Mouse (Mus musculus): ENCODE data around the gene Ankrd6. TPM values are rescaled to one million over a fixed set of nuclear protein-coding genes. Genes with fewer than 3 reads are reported as not detected.
A peak's percentile ranks its signal among the peaks of the same experiment; 100 is the strongest.

The Ankrd6 gene
- polyA plus RNA-seq, 1 experiment from 2014 or later: 5.6 TPM

- H3K4me1 ChIP-seq (ENCODE audit: control insufficient read depth, insufficient read depth, low read length): no peaks in the 10 kb centered on the region
- H3K27me3 ChIP-seq (ENCODE audit: control insufficient read depth, insufficient read depth, low read length): no peaks in the 10 kb centered on the region
- no peaks in the 10 kb centered on the region for H3K9me3 ChIP-seq (replicated peaks; ENCODE audit: control insufficient read depth, low read length)
- no peak overlapping the region for H3K27ac ChIP-seq (ENCODE audit: low read length)
- no peak overlapping the region for H3K9ac ChIP-seq (ENCODE audit: low read length)
- 78% methylated on average over 5 of the region's 5 CpGs for WGBS
- no peak overlapping the region for H3K4me3 ChIP-seq (ENCODE audit: low read length)
- no peak overlapping the region for H3K4me2 ChIP-seq (ENCODE audit: low read depth, low read length)
- no peaks in the 10 kb centered on the region for H3K36me3 ChIP-seq (ENCODE audit: control insufficient read depth, insufficient read depth)
- no peak for ATAC-seq (replicated peaks; ENCODE audit: extremely low read depth, insufficient read depth, low FRiP score)
These were observed 133.2 kb downstream of the Ankrd6 start for GRCm38 (mm10) chr4:32817478-32817877.

- H3K27me3 ChIP-seq (ENCODE audit: control insufficient read depth, insufficient read depth, low read length): no peaks in the 10 kb centered on the region
- H3K9ac ChIP-seq (ENCODE audit: low read length): peak overlapping the region; percentile 89
- ATAC-seq (replicated peaks; ENCODE audit: extremely low read depth, insufficient read depth, low FRiP score): peak; percentile 37; the same call in 1 of the 2 replicates
- WGBS: 12% methylated on average over 9 of the region's 9 CpGs
- H3K36me3 ChIP-seq (ENCODE audit: control insufficient read depth, insufficient read depth): no peaks in the 10 kb centered on the region
- no peaks in the 10 kb centered on the region for H3K9me3 ChIP-seq (replicated peaks; ENCODE audit: control insufficient read depth, low read length)
- peak overlapping the region; percentile 79 for H3K4me3 ChIP-seq (ENCODE audit: low read length)
- H3K4me2 ChIP-seq (ENCODE audit: low read depth, low read length): peak overlapping the region; percentile 83
- peaks cover 9% of the 10 kb centered on the region for H3K4me1 ChIP-seq (ENCODE audit: control insufficient read depth, insufficient read depth, low read length)
- peak overlapping the region; percentile 98 for H3K27ac ChIP-seq (ENCODE audit: low read length)
These were observed 150.0 kb downstream of the Ankrd6 start for GRCm38 (mm10) chr4:32800577-32801170.

DNA sequence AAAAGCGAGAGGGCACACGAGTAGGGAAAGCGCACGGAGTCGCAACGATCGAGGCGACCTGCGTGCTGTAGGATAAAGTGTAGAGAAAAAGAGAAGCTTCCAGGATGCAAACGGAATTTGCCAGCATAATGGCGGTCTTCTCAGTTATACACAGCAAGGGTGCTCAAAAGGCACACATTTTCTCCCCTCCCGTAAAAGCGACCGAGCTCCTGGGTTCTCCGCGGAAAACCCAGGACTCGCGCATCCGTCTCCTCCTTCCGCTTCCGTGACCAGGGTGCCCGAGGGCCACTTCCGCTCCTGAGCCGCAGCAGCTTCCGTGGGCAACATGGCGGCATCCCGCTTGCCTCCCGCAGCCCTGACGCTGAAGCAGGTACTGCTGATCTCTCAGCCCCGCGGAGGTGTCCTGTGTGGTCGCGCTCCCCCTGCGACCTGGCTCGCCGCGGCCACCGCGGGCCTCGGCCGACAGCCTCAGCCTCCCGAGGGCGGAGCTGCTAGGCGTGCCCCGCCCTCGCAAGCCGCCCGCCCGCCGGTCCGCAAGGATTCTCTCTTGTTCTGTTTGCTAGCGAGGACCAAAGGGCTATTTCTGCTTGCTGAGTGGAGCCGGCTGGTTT is 150.6 kb downstream of the Ankrd6 start, which contains the start of gene Lyrm2:
Gene Lyrm2, plus strand, starts transcription at position 288 of the 611 bp plus-strand sequence.
- no peaks in the 10 kb centered on the region for H3K27me3 ChIP-seq (ENCODE audit: control insufficient read depth, insufficient read depth, low read length)
- peak; percentile 87 for ATAC-seq (replicated peaks; ENCODE audit: extremely low read depth, insufficient read depth, low FRiP score)
- peak within 1 kb of the TSS; percentile 79 for H3K4me3 ChIP-seq (ENCODE audit: low read length)
- H3K4me1 ChIP-seq (ENCODE audit: control insufficient read depth, insufficient read depth, low read length): peaks cover 9% of the 10 kb centered on the region
- H3K9me3 ChIP-seq (replicated peaks; ENCODE audit: control insufficient read depth, low read length): no peaks in the 10 kb centered on the region
- peak within 1 kb of the TSS; percentile 83 for H3K4me2 ChIP-seq (ENCODE audit: low read depth, low read length)
- H3K36me3 ChIP-seq (ENCODE audit: control insufficient read depth, insufficient read depth): no peaks in the 10 kb centered on the region
- under 1% methylated on average over 53 of the region's 53 CpGs for WGBS
- H3K27ac ChIP-seq (ENCODE audit: low read length): peak within 1 kb of the TSS; percentile 98
- peak within 1 kb of the TSS; percentile 89 for H3K9ac ChIP-seq (ENCODE audit: low read length)

DNA sequence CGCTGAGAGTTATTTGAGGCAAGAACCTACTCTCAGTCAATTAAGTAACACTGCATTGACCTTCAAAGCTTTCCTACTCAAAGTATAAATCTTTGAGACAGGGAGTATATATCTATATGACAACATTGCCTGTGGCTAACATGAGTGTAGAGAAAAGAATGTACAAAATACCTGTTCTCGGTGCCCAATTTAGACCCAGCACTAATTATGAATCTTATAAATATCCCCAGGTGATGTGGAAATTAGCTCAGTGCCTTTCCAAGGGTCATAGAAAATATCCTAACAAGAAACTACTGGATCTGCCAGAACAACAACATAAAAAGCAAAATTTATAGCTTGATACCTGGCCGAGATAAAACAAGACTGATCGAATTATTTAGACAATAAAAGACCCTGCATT is 151.7 kb downstream of the Ankrd6 start:
- H3K9me3 ChIP-seq (replicated peaks; ENCODE audit: control insufficient read depth, low read length): no peaks in the 10 kb centered on the region
- no peaks in the 10 kb centered on the region for H3K27me3 ChIP-seq (ENCODE audit: control insufficient read depth, insufficient read depth, low read length)
- peaks cover 9% of the 10 kb centered on the region for H3K4me1 ChIP-seq (ENCODE audit: control insufficient read depth, insufficient read depth, low read length)
- no peaks in the 10 kb centered on the region for H3K36me3 ChIP-seq (ENCODE audit: control insufficient read depth, insufficient read depth)
- no peak overlapping the region for H3K4me3 ChIP-seq (ENCODE audit: low read length)
- WGBS: 96% methylated on average over 4 of the region's 4 CpGs
- H3K9ac ChIP-seq (ENCODE audit: low read length): no peak overlapping the region
- H3K27ac ChIP-seq (ENCODE audit: low read length): no peak overlapping the region
- no peak for ATAC-seq (replicated peaks; ENCODE audit: extremely low read depth, insufficient read depth, low FRiP score)
- no peak overlapping the region for H3K4me2 ChIP-seq (ENCODE audit: low read depth, low read length)

GRCm38 (mm10) chr4:32789020-32789419 is 161.6 kb downstream of the Ankrd6 start:
- no peaks in the 10 kb centered on the region for H3K4me1 ChIP-seq (ENCODE audit: control insufficient read depth, insufficient read depth, low read length)
- ATAC-seq (replicated peaks; ENCODE audit: extremely low read depth, insufficient read depth, low FRiP score): no peak
- 72% methylated on average over 4 of the region's 4 CpGs for WGBS
- no peaks in the 10 kb centered on the region for H3K27me3 ChIP-seq (ENCODE audit: control insufficient read depth, insufficient read depth, low read length)
- H3K9ac ChIP-seq (ENCODE audit: low read length): no peak overlapping the region
- H3K9me3 ChIP-seq (replicated peaks; ENCODE audit: control insufficient read depth, low read length): no peaks in the 10 kb centered on the region; the same call in 1 of the 2 replicates
- no peak overlapping the region for H3K27ac ChIP-seq (ENCODE audit: low read length)
- no peak overlapping the region for H3K4me3 ChIP-seq (ENCODE audit: low read length)
- H3K4me2 ChIP-seq (ENCODE audit: low read depth, low read length): no peak overlapping the region
- H3K36me3 ChIP-seq (ENCODE audit: control insufficient read depth, insufficient read depth): no peaks in the 10 kb centered on the region

DNA sequence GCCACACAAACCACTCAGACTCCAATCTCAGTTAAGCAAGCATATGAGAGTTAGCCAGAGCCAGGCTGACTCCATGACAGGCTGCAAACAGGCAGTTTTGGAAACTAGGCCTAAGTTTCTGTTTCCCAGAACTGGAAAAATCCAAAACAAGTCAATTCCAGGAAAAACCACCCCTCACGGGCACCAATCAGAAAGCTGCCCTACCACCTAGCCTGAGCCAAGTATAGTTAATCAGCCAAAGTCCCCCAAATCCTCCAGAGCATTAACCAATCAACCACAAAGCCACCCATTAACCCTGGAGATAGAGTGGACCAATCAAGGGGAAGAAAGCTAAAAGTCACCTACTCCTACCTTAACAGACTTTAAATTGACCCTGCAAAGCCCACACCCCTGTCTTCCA is 163.5 kb downstream of the Ankrd6 start:
- H3K27me3 ChIP-seq (ENCODE audit: control insufficient read depth, insufficient read depth, low read length): no peaks in the 10 kb centered on the region
- 93% methylated on average over 1 of the region's 1 CpGs for WGBS
- no peak overlapping the region for H3K9ac ChIP-seq (ENCODE audit: low read length)
- H3K9me3 ChIP-seq (replicated peaks; ENCODE audit: control insufficient read depth, low read length): no peaks in the 10 kb centered on the region; the same call in 1 of the 2 replicates
- no peak for ATAC-seq (replicated peaks; ENCODE audit: extremely low read depth, insufficient read depth, low FRiP score)
- H3K27ac ChIP-seq (ENCODE audit: low read length): no peak overlapping the region
- no peak overlapping the region for H3K4me3 ChIP-seq (ENCODE audit: low read length)
- H3K36me3 ChIP-seq (ENCODE audit: control insufficient read depth, insufficient read depth): no peaks in the 10 kb centered on the region
- H3K4me1 ChIP-seq (ENCODE audit: control insufficient read depth, insufficient read depth, low read length): no peaks in the 10 kb centered on the region
- H3K4me2 ChIP-seq (ENCODE audit: low read depth, low read length): no peak overlapping the region

DNA sequence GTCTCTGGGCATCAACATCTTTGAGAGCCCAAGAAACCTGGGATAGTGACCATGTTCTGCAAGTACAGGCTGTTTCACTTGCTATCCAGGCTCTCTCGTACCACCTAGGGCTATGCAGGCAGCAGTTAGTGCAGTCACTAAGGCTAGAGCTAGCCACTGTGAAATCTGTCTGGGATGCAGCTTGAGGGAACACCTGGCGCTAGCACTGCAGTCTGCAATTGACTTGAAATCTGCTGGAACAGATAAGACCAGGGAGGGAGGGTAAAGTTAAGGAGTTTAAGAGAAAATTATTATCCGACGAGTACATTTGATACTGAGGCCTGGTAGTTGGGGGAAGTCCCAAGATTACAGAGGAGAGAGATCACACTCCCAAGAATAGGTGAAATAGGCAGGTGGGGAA is 170.6 kb downstream of the Ankrd6 start:
- Histone ChIP-seq H3K4me2 (ENCODE audit: low read depth, low read length) (no peak overlapping the region), H3K27me3 (ENCODE audit: control insufficient read depth, insufficient read depth, low read length) (no peaks in the 10 kb centered on the region), H3K9me3 (replicated peaks; ENCODE audit: control insufficient read depth, low read length) (no peaks in the 10 kb centered on the region), H3K4me1 (ENCODE audit: control insufficient read depth, insufficient read depth, low read length) (no peaks in the 10 kb centered on the region), H3K9ac (ENCODE audit: low read length) (no peak overlapping the region), H3K36me3 (ENCODE audit: control insufficient read depth, insufficient read depth) (peaks cover 6% of the 10 kb centered on the region), H3K4me3 (ENCODE audit: low read length) (no peak overlapping the region), H3K27ac (ENCODE audit: low read length) (no peak overlapping the region)
- ATAC-seq (replicated peaks; ENCODE audit: extremely low read depth, insufficient read depth, low FRiP score): no peak
- 89% methylated on average over 4 of the region's 4 CpGs for WGBS

DNA sequence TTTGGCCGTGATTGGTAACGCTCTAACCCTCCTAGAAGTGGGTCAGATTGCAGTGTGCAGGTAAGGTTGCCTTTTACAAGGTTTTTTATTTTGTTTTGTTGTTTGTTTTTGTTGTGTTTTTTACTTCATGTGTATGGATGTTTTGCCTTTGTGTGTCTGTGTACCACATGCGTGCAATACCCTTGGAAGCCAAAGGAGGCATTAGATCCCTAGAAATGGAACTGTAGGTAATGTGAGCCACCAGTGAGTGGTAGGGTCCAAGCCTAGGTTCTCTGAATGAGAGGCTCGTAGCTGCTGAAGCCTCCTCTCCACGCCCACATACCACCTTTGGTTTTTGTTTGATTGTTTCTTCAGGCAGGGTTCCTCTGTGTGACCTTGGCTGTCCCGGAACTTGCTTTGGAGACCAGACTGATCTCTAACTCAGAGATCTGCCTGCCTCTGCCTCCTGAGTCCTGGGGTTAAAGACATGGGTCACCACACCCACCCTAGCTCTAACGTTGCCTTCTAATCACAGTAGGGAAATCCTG is 180.3 kb downstream of the Ankrd6 start:
- WGBS: 91% methylated on average over 7 of the region's 7 CpGs
- Histone ChIP-seq H3K4me1 (ENCODE audit: control insufficient read depth, insufficient read depth, low read length) (no peaks in the 10 kb centered on the region), H3K27ac (ENCODE audit: low read length) (no peak overlapping the region), H3K36me3 (ENCODE audit: control insufficient read depth, insufficient read depth) (peaks cover 41% of the 10 kb centered on the region), H3K4me2 (ENCODE audit: low read depth, low read length) (no peak overlapping the region), H3K9ac (ENCODE audit: low read length) (no peak overlapping the region), H3K9me3 (replicated peaks; ENCODE audit: control insufficient read depth, low read length) (peaks cover 4% of the 10 kb centered on the region; the same call in 1 of the 2 replicates), H3K27me3 (ENCODE audit: control insufficient read depth, insufficient read depth, low read length) (no peaks in the 10 kb centered on the region), H3K4me3 (ENCODE audit: low read length) (no peak overlapping the region)
- ATAC-seq (replicated peaks; ENCODE audit: extremely low read depth, insufficient read depth, low FRiP score): no peak

DNA sequence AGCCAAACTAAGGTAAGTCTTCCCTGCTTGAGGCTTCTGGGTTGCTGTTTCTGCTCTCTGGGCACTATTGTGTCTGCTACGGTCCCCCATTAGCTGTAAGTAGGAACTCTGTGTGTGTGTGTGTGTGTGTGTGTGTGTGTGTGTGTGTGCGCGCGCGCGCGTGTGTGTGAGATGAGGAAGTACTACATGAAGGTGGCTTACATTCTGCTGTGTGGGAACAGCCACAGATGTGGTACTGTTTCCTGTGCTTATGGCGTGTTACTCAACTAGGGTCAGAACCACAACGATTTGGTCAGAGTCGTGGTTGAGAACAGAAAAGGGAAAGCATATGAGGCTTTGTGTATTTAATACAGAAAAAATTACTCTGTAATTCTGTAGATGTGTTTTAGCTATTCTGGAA is 182.6 kb downstream of the Ankrd6 start:
- Histone ChIP-seq H3K36me3 (ENCODE audit: control insufficient read depth, insufficient read depth) (peaks cover 33% of the 10 kb centered on the region), H3K4me3 (ENCODE audit: low read length) (no peak overlapping the region), H3K27me3 (ENCODE audit: control insufficient read depth, insufficient read depth, low read length) (no peaks in the 10 kb centered on the region), H3K9me3 (replicated peaks; ENCODE audit: control insufficient read depth, low read length) (peaks cover 4% of the 10 kb centered on the region; the same call in 1 of the 2 replicates), H3K4me1 (ENCODE audit: control insufficient read depth, insufficient read depth, low read length) (no peaks in the 10 kb centered on the region), H3K9ac (ENCODE audit: low read length) (no peak overlapping the region), H3K4me2 (ENCODE audit: low read depth, low read length) (no peak overlapping the region), H3K27ac (ENCODE audit: low read length) (no peak overlapping the region)
- no peak for ATAC-seq (replicated peaks; ENCODE audit: extremely low read depth, insufficient read depth, low FRiP score)
- WGBS: 92% methylated on average over 10 of the region's 10 CpGs

Data from heart, embryonic 16.5 days (tissue).